Mouse (Mus musculus) lung, postnatal 0 days (tissue): ENCODE results near the gene Lancl3.

Experiments
- CTCF ChIP-seq: IDR thresholded peaks from 2 replicates; pipeline ENCODE4 v1.5.1; 2016; ENCODE audit warnings: antibody characterized with exemption, mild to moderate bottlenecking
- EP300 ChIP-seq: IDR thresholded peaks from 2 replicates; pipeline ENCODE4 v1.6.1; 2016; ENCODE audit warnings: antibody characterized with exemption, mild to moderate bottlenecking, control low read depth

GRCm38 (mm10) chrX:9259267-9259666, 59.6 kb downstream of the Lancl3 start:
- TF ChIP-seq EP300 (no peak), CTCF (no peak)
